Mouse (Mus musculus): ENCODE measurements around the gene Gsg1l2.

The Gsg1l2 gene

GRCm38 (mm10) chr11:67774379-67774778, at the start of gene Gsg1l2:
TSS of gene Gsg1l2 (plus strand) at chr11:67774608.
- DNase-seq (ENCODE audit: low read depth, low spot score), result no peak

GRCm38 (mm10) chr11:67727095-67727494, 47.3 kb upstream of the Gsg1l2 start:
- DNase-seq (ENCODE audit: low read depth, low spot score), result no peak

- DNase-seq (ENCODE audit: low read depth, low spot score), result no peak
These were observed 45.7 kb upstream of the Gsg1l2 start for GRCm38 (mm10) chr11:67728726-67729125.

GRCm38 (mm10) chr11:67731056-67731455, 43.4 kb upstream of the Gsg1l2 start:
- no peak for DNase-seq (ENCODE audit: low read depth, low spot score)

- no peak for DNase-seq (ENCODE audit: low read depth, low spot score)
These were observed 40.7 kb upstream of the Gsg1l2 start for GRCm38 (mm10) chr11:67733726-67734125.

- no peak for DNase-seq (ENCODE audit: low read depth, low spot score)
These were observed 39.8 kb upstream of the Gsg1l2 start for GRCm38 (mm10) chr11:67734597-67734996.

GRCm38 (mm10) chr11:67738345-67738744, 36.1 kb upstream of the Gsg1l2 start:
- DNase-seq (ENCODE audit: low read depth, low spot score), result no peak

- DNase-seq (ENCODE audit: low read depth, low spot score), result no peak
These were observed 35.4 kb upstream of the Gsg1l2 start for GRCm38 (mm10) chr11:67738846-67739490.

- DNase-seq (ENCODE audit: low read depth, low spot score), result no peak
These were observed 32.8 kb upstream of the Gsg1l2 start for GRCm38 (mm10) chr11:67741569-67741968.

- no peak for DNase-seq (ENCODE audit: low read depth, low spot score)
These were observed 18.1 kb upstream of the Gsg1l2 start for GRCm38 (mm10) chr11:67756287-67756686.

GRCm38 (mm10) chr11:67757373-67758167, 16.8 kb upstream of the Gsg1l2 start:
- DNase-seq (ENCODE audit: low read depth, low spot score), result no peak

GRCm38 (mm10) chr11:67771053-67771452, 3.4 kb upstream of the Gsg1l2 start, which contains the start of gene Glp2r:
TSS of gene Glp2r (minus strand) at chr11:67771153.
- DNase-seq (ENCODE audit: low read depth, low spot score), result no peak

- DNase-seq (ENCODE audit: low read depth, low spot score), result no peak
These were observed 2.7 kb upstream of the Gsg1l2 start for GRCm38 (mm10) chr11:67771691-67772090.

- DNase-seq (ENCODE audit: low read depth, low spot score), result peak; percentile 63
These were observed 1.8 kb upstream of the Gsg1l2 start for GRCm38 (mm10) chr11:67772577-67772976.

GRCm38 (mm10) chr11:67790182-67790581, 15.8 kb downstream of the Gsg1l2 start:
- DNase-seq (ENCODE audit: low read depth, low spot score), result no peak

- DNase-seq (ENCODE audit: low read depth, low spot score), result no peak
These were observed 23.5 kb downstream of the Gsg1l2 start, which contains the start of gene Dhrs7c for GRCm38 (mm10) chr11:67797931-67798330. TSS of gene Dhrs7c (plus strand) at chr11:67798187.

GRCm38 (mm10) chr11:67800130-67800723, 25.8 kb downstream of the Gsg1l2 start:
- no peak for DNase-seq (ENCODE audit: low read depth, low spot score)

- no peak for DNase-seq (ENCODE audit: low read depth, low spot score)
These were observed 26.8 kb downstream of the Gsg1l2 start for GRCm38 (mm10) chr11:67801169-67801568.

- no peak for DNase-seq (ENCODE audit: low read depth, low spot score)
These were observed 31.1 kb downstream of the Gsg1l2 start for GRCm38 (mm10) chr11:67805538-67805937.

- no peak for DNase-seq (ENCODE audit: low read depth, low spot score)
These were observed 32.6 kb downstream of the Gsg1l2 start for GRCm38 (mm10) chr11:67806832-67807597.

- DNase-seq (ENCODE audit: low read depth, low spot score), result no peak
These were observed 33.6 kb downstream of the Gsg1l2 start for GRCm38 (mm10) chr11:67808051-67808450.

GRCm38 (mm10) chr11:67811535-67811934, 37.1 kb downstream of the Gsg1l2 start:
- DNase-seq (ENCODE audit: low read depth, low spot score), result no peak
